Mouse (Mus musculus): ENCODE data around the gene Lactb.

Lactb gene

DNA sequence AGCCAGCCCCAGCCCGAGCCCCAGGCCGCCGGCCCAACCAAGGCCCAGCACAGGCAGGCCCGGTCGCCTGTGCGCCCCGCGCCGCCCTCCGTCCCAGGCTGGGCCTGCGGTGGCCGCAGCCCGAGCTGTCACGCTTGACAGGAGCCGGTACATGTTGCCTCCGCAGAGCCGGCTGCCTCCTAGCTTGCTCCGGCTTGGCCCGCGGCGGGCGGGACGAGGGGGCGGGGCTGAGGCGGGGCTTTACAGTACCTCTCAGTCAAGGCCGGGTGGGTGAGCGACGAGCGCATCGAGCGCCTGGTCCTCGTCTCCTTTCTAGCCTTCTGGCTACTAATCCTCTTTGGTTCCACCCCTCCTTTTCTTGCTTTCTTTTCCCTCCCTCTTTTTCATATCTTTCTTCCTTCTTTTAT, at the start of gene Lactb:
TSS of gene Lactb (minus strand) at position 246 of the 407 bp plus-strand sequence.
- DNase-seq: peak; percentile 95

DNA sequence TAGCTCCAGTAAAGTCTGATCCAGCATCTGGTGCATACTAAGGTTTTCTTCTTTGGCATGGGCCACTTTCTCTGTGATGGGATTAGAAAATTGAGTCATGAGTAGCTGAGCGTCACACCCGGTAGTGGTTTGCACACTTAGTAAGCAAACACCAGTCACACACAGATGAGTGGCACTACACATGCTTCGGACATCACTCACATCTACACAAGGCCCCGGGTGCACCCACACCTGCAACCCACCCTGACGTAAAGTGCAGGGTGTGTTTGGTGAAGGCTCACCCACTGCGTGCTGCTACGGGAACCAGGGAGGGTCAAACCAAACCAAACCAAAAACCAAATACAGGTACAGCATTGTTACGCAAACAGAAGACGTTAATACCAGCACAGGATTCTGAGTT, 48.1 kb upstream of the Lactb start:
- no peak for DNase-seq

DNA sequence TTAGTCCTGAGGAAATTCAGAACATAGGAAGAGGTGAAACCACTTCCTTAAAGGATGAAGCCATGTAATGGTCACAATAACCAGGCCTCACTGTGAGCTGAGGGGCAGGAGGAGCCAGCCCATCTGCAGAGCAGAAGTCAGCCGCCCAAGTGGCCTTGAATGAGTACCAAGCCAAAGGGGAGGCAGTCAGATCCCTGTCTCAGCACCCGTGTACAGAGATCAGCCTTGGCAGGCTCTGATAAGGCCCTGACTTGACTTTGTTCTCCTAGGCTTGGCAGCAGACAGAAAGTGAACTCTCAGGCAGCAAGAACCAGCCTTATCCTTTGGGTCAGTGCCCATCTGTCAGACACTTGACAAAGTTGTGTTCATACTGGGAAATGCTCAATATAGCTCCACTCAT, 44.8 kb upstream of the Lactb start:
- DNase-seq: no peak

DNA sequence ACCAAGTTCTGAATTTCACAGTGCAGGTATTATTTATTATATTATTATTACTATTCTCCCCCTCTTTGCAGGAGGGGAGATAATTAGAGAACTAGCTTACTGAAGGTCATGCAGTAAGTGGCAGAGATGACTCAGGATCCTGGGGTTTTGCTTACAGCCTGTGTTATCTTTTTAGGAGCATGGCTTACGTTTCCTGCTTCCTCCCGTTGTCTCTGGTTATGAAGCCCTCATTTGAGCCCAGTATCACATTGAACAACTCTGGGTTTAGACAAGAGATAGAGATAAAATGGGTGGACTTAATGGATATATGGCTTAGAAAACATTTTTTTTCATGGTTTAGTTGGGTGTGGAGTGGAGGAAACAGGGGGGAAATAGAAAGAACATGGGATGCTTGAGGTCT, 38.2 kb upstream of the Lactb start:
- no peak for DNase-seq

DNA sequence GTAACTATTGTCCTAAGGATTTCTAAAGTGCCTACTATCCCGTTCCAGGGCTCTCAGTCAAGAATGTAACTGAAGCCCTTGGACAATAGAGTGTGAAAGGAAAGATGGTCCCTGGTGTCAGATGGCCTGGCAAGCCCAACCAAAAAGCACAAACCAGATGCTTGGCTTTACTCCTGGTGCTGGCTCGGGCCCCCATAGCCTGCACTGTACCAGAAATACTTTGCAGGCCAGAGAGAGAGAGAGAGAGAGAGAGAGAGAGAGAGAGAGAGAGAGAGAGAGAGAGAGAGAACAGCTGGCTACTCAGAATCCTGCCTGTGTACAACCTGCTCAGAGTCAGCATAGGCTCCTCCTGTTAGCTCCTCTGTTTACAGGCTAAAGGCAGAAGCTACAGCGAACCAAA, 37.2 kb upstream of the Lactb start:
- no peak for DNase-seq

DNA sequence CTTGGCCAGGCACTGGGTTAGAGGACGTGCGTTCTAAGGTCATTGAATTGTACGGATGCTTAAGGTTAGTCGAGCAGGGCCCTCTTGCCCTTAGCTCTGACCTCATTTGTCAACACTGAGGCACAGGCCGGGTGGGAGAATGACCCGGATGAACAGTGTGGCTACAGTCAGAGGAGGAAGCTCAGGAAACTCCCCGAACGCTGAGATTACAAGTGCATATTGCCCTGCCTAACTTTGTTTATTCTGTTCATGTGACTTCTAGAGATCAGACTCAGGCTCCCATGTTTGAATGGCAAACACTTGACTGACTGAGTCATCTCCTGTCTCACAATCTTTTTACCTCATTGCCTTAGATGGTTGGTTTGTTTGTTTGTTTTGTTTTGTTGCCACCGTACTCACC, 36.2 kb upstream of the Lactb start:
- no peak for DNase-seq

DNA sequence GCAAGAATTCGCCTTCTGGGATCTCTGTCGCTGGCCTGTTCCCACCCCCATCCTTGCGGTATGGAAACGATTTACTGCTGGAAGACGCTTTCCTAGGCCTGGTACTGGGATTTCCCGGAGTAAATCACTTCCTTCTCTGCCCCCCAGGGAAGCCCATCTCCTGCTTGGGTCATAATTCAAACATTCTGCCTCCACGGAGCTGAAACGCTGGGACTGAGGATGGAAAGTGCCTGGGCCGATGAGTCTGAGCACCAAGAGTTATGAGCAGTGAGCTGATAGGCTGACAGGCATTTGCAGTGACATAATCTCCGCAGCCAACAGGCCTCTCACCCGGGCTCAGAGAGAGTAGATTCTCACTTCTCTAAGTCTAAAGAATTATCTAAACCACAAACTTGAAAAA, 33.5 kb upstream of the Lactb start:
- no peak for DNase-seq

DNA sequence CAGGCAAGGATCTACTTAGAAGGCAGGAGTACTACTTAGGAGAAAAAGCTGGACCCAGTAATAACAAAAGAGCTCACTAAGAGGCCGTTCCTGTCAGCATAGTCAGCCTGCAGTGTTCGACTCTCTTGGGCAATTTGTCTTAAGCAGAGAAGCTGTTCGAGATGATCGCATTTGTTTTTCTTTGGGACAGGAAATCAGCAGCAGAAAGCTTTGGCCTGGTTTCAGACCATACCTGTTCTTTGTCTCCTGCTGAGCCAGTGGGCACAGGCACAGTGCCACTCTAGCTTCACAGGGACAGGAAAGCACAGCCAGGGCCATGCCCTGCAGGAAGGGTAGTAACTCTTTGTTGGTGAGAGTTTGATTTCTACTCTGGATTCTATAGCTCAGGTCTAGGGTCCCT, 31.1 kb upstream of the Lactb start:
- DNase-seq: peak; percentile 25

DNA sequence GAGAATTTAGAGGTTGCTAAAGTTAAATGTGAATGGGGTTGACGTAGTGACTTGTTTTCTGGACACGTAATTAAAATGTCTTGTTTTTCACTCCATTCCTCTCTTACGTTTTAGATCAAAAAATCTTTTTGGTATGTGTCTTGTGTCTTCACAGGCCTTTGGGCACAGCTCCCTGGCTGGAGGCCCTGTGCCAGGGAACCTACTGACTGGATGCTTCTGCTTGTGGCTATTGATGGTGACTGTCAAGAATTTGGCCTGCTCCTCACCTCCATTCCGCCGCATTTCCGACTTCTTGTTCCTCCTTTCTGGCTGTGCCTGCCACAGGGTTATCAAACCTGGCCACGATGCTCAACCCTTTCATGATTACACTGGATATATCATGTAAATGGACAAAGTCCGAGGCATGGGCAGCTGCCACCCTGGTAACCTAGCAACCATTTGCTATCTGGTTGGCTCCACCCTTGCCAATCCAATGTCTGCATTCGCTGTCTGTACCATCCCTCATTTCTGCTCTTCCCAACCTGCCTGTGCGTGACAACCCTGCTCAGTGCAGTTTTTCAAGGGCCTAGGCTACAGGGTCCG, 30.0 kb upstream of the Lactb start:
- peak; percentile 69 for DNase-seq

DNA sequence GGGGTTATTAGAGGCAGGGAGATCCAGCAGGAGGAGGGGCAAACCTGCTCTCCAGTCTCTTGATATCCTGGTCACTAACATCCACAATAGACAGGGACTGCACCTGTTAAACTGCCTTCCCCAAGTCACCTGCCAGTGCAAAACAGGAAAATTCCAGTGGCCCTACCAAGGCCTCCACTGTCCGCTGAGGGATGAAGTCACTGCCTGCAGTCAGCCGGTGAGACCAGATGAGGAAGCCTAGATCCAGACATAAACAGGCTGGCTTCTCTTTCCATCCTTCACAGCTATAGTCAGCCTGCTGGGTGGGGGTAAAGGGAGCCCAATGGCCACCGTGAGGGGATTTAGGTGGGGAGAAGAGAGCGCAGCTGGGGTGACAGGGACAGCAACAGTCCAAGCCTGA, 28.4 kb upstream of the Lactb start:
- DNase-seq: no peak

DNA sequence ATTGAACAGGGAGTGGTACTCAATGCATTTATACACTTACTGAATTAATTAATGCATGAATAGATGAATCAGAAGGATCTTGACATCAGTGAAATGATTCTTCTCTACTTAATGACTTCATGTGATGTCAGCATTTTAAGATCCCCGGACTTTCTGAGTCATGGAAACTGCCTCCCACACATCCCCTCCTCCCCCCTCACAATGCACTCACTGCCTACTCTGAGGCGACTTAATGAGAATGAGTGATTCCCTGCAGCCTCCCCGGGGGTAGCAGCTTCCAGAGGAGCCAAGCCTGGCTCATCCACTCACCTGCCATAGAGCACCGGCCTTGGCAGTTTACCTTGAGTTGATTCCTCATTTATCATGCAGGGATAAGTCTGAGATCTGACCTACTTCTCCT, 27.9 kb upstream of the Lactb start:
- no peak for DNase-seq

DNA sequence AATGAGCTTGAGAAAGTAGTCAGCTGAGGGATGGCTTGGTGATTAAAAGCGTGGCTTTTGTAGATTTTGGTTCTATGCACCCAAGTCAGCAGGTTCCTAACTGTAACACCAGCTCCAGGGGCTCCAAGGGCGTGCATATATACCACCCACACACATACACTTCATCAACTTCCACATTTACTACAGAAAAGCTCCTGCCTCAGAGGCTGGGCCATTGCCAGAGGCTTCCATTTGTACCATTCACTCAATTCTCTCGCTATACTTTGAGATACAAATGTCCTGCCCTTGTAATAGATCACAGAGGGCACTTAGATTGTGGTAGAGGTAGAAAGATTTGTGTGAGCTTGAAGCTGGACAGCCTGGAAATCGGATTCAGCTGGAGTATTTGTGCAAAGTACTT, 26.2 kb upstream of the Lactb start:
- DNase-seq: no peak

DNA sequence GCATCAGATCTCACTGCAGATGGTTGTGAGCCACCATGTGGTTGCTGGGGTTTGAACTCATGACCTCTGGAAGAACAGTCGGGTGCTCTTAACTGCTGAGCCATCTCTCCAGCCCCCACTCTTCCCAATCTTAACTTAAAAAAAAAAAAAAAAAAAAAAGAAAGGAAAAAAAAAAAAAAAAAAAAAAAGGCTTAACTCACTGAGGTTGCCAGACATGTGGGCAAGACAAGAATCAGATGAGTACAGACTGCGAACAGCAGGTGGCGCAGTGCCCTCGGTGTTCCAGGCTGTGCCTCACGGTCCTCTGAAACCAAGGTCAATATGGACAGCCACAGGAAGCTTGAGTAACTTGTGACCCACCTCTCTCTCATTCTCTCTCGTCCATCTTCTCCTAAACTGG, 25.8 kb upstream of the Lactb start:
- DNase-seq: peak; percentile 80

DNA sequence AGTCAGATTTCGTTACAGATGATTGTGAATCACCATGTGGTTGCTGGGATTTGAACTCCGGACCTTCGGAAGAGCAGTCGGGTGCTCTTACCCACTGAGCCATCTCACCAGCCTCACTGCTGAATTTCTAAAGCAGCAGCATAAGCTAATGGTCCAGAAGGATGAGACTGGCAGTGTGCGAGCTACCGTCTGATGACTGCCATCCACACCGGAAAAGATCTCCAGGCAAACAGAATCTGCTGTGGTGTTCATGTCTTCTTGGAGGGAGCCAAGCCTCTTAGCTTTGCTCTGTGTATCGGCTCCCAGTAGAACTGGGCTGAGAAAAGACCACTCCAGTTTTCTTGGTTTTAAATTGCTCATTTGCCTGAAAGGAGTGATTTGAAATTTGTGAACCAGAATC, 24.4 kb upstream of the Lactb start:
- no peak for DNase-seq

DNA sequence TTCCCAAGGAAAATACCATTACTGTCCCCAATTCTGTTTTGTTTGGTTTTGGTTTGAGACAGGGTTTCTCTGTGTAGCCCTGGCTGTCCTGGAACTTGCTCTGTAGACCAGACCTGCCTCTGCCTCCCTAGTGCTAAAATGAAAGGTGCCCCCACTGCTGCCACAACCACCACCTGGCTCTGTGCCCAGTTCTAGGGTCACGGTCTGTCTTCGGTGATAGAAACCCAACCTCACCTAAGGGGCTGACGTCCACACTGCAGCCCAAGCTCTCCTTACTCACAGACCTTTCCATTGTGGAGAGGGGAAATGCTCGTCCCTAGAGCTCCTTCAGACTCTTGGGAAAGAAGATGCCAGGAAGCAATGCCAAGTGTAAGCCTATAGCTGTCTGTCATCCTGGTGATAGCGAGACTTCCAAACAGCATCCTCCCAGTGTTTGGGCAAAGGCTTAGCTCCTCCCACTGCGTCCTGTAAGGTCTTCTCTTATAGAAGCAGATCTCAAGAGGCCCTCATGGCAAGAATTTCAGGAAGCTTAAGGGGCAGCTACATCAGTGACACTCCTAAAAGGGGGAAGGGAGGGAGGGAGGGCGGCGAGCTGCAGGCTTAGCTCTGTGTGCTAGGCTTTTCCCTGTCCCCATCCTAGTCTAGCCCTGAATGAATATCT, 16.6 kb upstream of the Lactb start:
- no peak for DNase-seq

DNA sequence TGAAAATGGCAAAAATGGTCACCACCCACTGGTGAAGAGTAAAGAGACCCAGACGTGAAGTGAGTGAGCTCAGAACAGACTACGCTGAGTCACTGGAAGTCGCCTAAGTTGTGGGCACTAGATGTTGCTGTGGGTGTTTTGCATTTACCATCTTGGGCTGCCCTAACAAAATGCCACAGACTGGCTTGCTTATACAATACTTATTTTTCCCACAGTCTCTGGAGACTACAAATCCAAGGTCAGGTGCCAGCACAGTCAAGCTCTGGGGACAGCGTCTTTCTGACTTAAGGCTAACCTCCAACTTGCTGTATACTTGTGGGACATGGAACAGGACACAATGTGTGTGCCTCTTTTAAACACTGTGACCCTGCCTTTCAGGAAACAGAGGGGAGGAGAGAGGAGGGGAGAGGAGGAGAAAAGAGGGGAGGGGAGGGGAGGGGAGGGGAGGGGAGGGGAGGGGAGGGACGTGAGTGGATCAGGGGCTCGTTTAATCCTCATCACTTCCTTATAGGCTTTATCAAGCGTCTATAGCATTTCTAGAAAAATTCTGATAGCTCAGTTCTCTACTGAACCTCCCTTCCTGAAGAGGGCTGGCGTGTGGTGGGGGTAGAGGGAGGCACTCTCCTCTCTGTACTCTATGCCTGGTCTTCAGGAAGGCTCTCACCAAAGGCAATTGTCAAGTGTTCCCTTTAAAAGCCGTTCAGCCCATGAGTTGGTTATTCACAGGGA, 15.9 kb upstream of the Lactb start:
- no peak for DNase-seq

DNA sequence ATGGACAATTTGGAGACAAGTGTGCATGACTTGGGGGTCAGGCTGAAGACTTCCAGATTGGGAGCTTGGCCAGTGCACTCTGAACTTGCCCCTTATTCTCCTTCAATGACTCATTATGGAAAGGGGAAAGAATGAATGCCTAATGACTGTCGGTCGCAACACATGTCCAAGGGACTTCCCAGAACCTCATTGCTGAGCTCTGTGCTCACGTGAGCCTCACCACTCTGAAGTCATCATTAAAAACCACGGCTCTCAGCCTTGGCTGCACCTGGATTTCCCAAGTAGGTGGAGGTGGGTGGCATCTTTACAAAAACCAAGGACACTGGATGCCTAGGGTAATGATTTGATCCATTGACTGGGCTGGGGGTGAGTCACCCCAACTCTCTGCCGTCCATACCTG, 14.8 kb upstream of the Lactb start:
- DNase-seq: no peak

DNA sequence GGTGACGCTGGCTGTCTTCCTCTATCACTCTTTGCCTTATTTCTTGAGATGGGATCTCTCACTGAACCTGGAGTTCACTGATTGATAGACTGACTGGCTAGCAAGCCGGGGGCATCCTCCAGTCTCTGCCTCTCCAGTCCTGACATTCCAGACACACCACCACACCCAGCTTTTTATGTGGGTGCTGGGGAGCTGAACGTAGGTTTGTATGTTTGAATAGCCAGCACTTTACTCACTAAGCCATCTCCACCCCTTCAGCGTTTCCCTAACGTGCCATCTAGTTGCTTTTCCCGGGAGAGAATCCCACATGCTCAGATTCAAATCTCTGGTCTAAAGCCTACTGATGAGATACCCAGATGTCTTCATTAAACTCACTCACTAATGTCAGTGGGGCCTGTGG, 14.3 kb upstream of the Lactb start:
- no peak for DNase-seq

DNA sequence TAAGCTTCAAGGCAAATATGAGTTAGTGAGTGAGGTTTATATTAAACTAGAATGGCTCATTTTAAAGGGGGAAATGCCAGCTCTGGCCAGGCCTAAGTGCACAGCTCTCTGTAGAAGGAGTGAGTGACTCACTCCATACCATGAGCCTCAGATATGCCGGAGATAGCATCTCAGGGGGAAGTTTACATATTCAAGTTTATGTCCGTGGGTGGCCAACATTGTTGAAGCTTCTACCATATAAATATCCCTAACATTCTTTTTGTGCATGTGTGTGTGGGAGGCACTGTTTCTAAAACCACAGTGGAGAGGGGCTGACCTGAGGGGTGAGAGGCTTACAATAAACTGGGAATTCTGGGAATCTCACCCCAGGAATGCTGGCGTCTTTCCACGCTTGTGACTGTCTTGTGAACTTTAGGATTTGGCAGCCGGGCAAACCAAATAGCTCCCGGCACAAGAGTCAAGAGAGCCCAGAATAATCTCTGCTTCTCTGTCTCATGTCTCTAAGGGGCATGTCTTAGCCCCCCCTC, 13.7 kb upstream of the Lactb start:
- no peak for DNase-seq

DNA sequence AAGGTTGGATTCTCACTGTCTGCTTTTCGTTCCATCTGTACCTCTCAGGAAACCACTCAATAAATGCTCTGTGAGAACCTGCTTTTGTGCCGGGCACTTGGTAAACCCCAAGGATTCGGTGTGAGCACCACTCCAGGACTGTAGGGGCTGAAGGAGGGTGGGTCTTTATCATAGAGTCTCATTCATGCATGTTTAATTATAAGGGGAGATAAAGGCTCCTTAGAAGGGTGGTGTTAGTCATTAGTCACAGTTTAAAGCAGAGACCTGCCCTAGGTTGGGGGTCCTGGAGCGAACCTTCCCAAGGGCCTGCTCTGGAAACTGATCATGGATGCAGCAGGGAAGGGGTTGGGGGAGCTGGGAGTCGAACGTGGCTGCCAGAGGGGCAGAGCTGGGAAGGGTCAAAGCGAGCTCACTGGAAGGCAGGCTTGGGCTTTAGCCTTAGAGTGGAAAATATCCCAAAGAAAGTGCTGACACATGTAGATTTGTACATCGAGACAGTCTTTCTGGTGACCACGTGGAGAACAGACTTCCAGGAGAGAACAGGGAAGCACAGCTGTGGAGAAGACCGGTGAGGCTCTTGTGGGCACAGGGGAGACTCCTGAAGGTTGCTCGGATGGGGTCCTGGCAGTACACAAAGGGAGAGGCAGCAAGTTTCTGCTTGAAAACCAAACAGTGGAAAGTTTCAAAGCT, 13.1 kb upstream of the Lactb start:
- no peak for DNase-seq

DNA sequence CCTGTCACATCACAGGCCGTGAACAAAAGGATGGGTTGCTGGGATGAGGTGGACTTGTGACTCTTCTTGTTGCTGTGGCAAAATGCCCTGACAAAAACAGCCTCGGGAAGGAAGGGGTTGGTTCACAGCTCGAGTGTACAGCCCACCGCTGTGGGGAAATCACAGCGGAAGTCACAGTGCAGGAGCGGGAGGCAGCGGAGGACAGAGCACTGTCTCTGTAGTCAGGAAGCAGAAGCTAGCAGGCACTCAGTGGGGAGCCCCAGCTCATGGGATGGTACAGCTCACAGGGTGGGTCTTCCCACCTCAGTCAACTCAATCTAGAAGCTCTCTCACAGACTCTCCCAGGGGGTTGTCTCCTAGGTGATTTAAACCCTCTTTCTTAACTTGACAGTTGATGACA, 10.1 kb upstream of the Lactb start:
- no peak for DNase-seq

DNA sequence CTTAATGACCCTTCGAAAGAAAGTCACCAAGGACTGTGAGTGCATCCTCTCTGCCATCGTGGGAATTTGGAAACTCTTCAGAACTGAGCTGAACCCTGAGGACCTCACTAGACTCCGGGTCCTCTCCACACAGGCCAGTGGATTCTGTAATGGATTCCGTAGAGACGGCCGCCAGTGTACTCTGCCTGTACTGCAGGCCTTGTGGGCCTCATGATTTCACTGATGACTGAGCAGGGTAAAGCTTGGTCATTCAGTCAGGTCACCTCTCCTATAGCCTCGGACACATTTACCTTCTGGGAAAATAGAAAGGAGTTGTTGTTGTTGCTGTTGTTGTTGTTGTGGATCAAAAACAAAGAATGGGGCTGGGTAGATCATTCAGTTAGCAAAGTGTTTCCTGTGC, 6.8 kb upstream of the Lactb start:
- DNase-seq: no peak

DNA sequence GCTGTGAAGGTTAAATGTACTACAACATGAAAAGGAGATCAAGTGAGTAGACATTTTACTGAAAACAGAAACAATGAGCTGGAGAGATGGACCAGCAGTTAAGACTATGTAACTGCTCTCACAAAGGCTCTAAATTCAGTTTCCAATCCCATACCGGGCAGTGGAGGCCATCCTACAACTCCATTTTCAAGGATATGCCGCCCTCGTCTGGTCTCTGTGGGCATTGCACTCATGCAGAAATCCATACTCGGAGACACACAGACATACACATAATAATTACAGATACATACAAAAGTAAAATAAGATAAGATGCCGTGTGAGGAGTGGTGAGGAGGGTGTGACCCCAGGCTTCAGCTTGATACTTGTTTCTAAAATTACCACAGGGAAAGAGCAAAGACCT, 5.2 kb upstream of the Lactb start:
- peak; percentile 36 for DNase-seq

DNA sequence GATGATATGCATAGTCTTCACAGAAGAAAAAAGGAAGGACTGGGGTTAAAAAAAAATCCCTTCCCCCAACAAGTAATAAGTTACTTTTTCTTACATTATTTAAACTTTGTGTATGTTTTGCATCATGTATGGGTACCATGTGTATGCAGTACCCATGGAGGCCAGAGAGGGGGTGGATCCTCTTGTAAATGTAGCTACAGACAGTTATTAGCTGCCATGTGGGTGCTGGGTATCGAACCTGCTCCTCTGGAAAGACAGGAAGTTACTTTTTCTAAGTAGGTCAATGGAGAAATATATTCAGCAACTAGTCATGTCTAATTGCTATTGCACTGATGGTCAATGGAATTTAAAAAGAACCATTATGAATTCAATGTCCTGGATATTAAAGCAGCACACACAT, 3.2 kb upstream of the Lactb start:
- DNase-seq: no peak

Measured in cerebellum, adult 9-10 months (tissue).